Mouse (Mus musculus): ENCODE data around the gene Arhgdig. TPM values are rescaled to one million over a fixed set of nuclear protein-coding genes. Genes with fewer than 3 reads are reported as not detected.
"Not testable (repeated sequence)": the region's sequence is repeated elsewhere in the genome, so short reads cannot be mapped to it uniquely, and the experiment has no call there.

Arhgdig gene
- polyA plus RNA-seq, 1 experiment from 2014 or later = 15.9 TPM

- DNase-seq (ENCODE audit: low spot score) (no peak), ATAC-seq (replicated peaks; ENCODE audit: insufficient number of reproducible peaks, low FRiP score, low TSS enrichment, low read depth) (no peak)
- Histone ChIP-seq H3K27me3 (ENCODE audit: control insufficient read depth, insufficient read depth, low read length) (no peaks in the 10 kb centered on the region), H3K4me1 (ENCODE audit: control insufficient read depth, insufficient read depth, low read length) (no peaks in the 10 kb centered on the region), H3K36me3 (replicated peaks; ENCODE audit: control insufficient read depth, insufficient read depth, low read depth, low read length) (peaks cover 5% of the 10 kb centered on the region), H3K27ac (replicated peaks; ENCODE audit: low read depth, low read length) (no peak overlapping the region), H3K9me3 (replicated peaks; ENCODE audit: control insufficient read depth, low read length) (no peaks in the 10 kb centered on the region), H3K9ac (replicated peaks; ENCODE audit: low read length) (no peak overlapping the region), H3K4me3 (ENCODE audit: low read depth, low read length) (no peak overlapping the region), H3K4me2 (ENCODE audit: low read depth, low read length) (no peak overlapping the region)
- WGBS = 95% methylated on average over 5 of the region's 5 CpGs
These were observed 20.0 kb downstream of the Arhgdig start for GRCm38 (mm10) chr17:26187592-26187991.

- no peak overlapping the region for H3K27ac ChIP-seq (replicated peaks; ENCODE audit: low read depth, low read length)
- no peaks in the 10 kb centered on the region for H3K27me3 ChIP-seq (ENCODE audit: control insufficient read depth, insufficient read depth, low read length)
- DNase-seq (ENCODE audit: low spot score) (no peak), ATAC-seq (replicated peaks; ENCODE audit: insufficient number of reproducible peaks, low FRiP score, low TSS enrichment, low read depth) (no peak)
- no peak overlapping the region for H3K4me3 ChIP-seq (ENCODE audit: low read depth, low read length)
- no peak overlapping the region for H3K4me2 ChIP-seq (ENCODE audit: low read depth, low read length)
- no peak overlapping the region for H3K9ac ChIP-seq (replicated peaks; ENCODE audit: low read length)
- no peaks in the 10 kb centered on the region for H3K9me3 ChIP-seq (replicated peaks; ENCODE audit: control insufficient read depth, low read length)
- peaks cover 5% of the 10 kb centered on the region for H3K36me3 ChIP-seq (replicated peaks; ENCODE audit: control insufficient read depth, insufficient read depth, low read depth, low read length)
- 92% methylated on average over 3 of the region's 3 CpGs for WGBS
- H3K4me1 ChIP-seq (ENCODE audit: control insufficient read depth, insufficient read depth, low read length) = no peaks in the 10 kb centered on the region
These were observed 26.4 kb downstream of the Arhgdig start for GRCm38 (mm10) chr17:26181179-26181578.

GRCm38 (mm10) chr17:26178611-26179010 is 29.0 kb downstream of the Arhgdig start:
- no peak overlapping the region for H3K27ac ChIP-seq (replicated peaks; ENCODE audit: low read depth, low read length)
- no peak for ATAC-seq (replicated peaks; ENCODE audit: insufficient number of reproducible peaks, low FRiP score, low TSS enrichment, low read depth)
- no peak overlapping the region for H3K4me3 ChIP-seq (ENCODE audit: low read depth, low read length)
- H3K9me3 ChIP-seq (replicated peaks; ENCODE audit: control insufficient read depth, low read length) = no peaks in the 10 kb centered on the region
- H3K27me3 ChIP-seq (ENCODE audit: control insufficient read depth, insufficient read depth, low read length) = no peaks in the 10 kb centered on the region
- H3K4me2 ChIP-seq (ENCODE audit: low read depth, low read length) = no peak overlapping the region
- no peak for DNase-seq (ENCODE audit: low spot score)
- H3K4me1 ChIP-seq (ENCODE audit: control insufficient read depth, insufficient read depth, low read length) = no peaks in the 10 kb centered on the region
- H3K36me3 ChIP-seq (replicated peaks; ENCODE audit: control insufficient read depth, insufficient read depth, low read depth, low read length) = peaks cover 9% of the 10 kb centered on the region
- H3K9ac ChIP-seq (replicated peaks; ENCODE audit: low read length) = no peak overlapping the region

GRCm38 (mm10) chr17:26175248-26175647 is 32.3 kb downstream of the Arhgdig start:
- H3K9me3 ChIP-seq (replicated peaks; ENCODE audit: control insufficient read depth, low read length); H3K9ac ChIP-seq (replicated peaks; ENCODE audit: low read length); H3K36me3 ChIP-seq (replicated peaks; ENCODE audit: control insufficient read depth, insufficient read depth, low read depth, low read length); H3K4me1 ChIP-seq (ENCODE audit: control insufficient read depth, insufficient read depth, low read length); H3K4me2 ChIP-seq (ENCODE audit: low read depth, low read length); H3K27ac ChIP-seq (replicated peaks; ENCODE audit: low read depth, low read length); DNase-seq (ENCODE audit: low spot score); H3K27me3 ChIP-seq (ENCODE audit: control insufficient read depth, insufficient read depth, low read length); H3K4me3 ChIP-seq (ENCODE audit: low read depth, low read length); ATAC-seq (replicated peaks; ENCODE audit: insufficient number of reproducible peaks, low FRiP score, low TSS enrichment, low read depth): not testable (repeated sequence)
- WGBS = 82% methylated on average over 2 of the region's 2 CpGs

GRCm38 (mm10) chr17:26168039-26168438 is 39.5 kb downstream of the Arhgdig start:
- Histone ChIP-seq H3K9me3 (replicated peaks; ENCODE audit: control insufficient read depth, low read length) (no peaks in the 10 kb centered on the region), H3K36me3 (replicated peaks; ENCODE audit: control insufficient read depth, insufficient read depth, low read depth, low read length) (no peaks in the 10 kb centered on the region), H3K27ac (replicated peaks; ENCODE audit: low read depth, low read length) (no peak overlapping the region), H3K4me2 (ENCODE audit: low read depth, low read length) (no peak overlapping the region), H3K4me1 (ENCODE audit: control insufficient read depth, insufficient read depth, low read length) (no peaks in the 10 kb centered on the region), H3K27me3 (ENCODE audit: control insufficient read depth, insufficient read depth, low read length) (no peaks in the 10 kb centered on the region), H3K4me3 (ENCODE audit: low read depth, low read length) (no peak overlapping the region), H3K9ac (replicated peaks; ENCODE audit: low read length) (no peak overlapping the region)
- DNase-seq (ENCODE audit: low spot score) (no peak), ATAC-seq (replicated peaks; ENCODE audit: insufficient number of reproducible peaks, low FRiP score, low TSS enrichment, low read depth) (no peak)
- WGBS = 86% methylated on average over 2 of the region's 2 CpGs

- H3K9me3 ChIP-seq (replicated peaks; ENCODE audit: control insufficient read depth, low read length) = no peaks in the 10 kb centered on the region
- H3K27me3 ChIP-seq (ENCODE audit: control insufficient read depth, insufficient read depth, low read length) = no peaks in the 10 kb centered on the region
- DNase-seq (ENCODE audit: low spot score) = no peak
- no peak overlapping the region for H3K4me3 ChIP-seq (ENCODE audit: low read depth, low read length)
- 90% methylated on average over 1 of the region's 1 CpGs for WGBS
- H3K36me3 ChIP-seq (replicated peaks; ENCODE audit: control insufficient read depth, insufficient read depth, low read depth, low read length) = no peaks in the 10 kb centered on the region
- H3K27ac ChIP-seq (replicated peaks; ENCODE audit: low read depth, low read length) = no peak overlapping the region
- ATAC-seq (replicated peaks; ENCODE audit: insufficient number of reproducible peaks, low FRiP score, low TSS enrichment, low read depth) = no peak
- no peaks in the 10 kb centered on the region for H3K4me1 ChIP-seq (ENCODE audit: control insufficient read depth, insufficient read depth, low read length)
- no peak overlapping the region for H3K9ac ChIP-seq (replicated peaks; ENCODE audit: low read length)
- no peak overlapping the region for H3K4me2 ChIP-seq (ENCODE audit: low read depth, low read length)
These were observed 44.9 kb downstream of the Arhgdig start for GRCm38 (mm10) chr17:26162736-26163135.

- no peak overlapping the region for H3K4me3 ChIP-seq (ENCODE audit: low read depth, low read length)
- no peaks in the 10 kb centered on the region for H3K9me3 ChIP-seq (replicated peaks; ENCODE audit: control insufficient read depth, low read length)
- no peak for DNase-seq (ENCODE audit: low spot score)
- H3K4me2 ChIP-seq (ENCODE audit: low read depth, low read length) = no peak overlapping the region
- H3K4me1 ChIP-seq (ENCODE audit: control insufficient read depth, insufficient read depth, low read length) = no peaks in the 10 kb centered on the region
- no peaks in the 10 kb centered on the region for H3K27me3 ChIP-seq (ENCODE audit: control insufficient read depth, insufficient read depth, low read length)
- H3K9ac ChIP-seq (replicated peaks; ENCODE audit: low read length) = no peak overlapping the region
- WGBS = 96% methylated on average over 2 of the region's 2 CpGs
- ATAC-seq (replicated peaks; ENCODE audit: insufficient number of reproducible peaks, low FRiP score, low TSS enrichment, low read depth) = no peak
- H3K27ac ChIP-seq (replicated peaks; ENCODE audit: low read depth, low read length) = no peak overlapping the region
- peaks cover 4% of the 10 kb centered on the region; the same call in 1 of the 2 replicates for H3K36me3 ChIP-seq (replicated peaks; ENCODE audit: control insufficient read depth, insufficient read depth, low read depth, low read length)
These were observed 55.5 kb downstream of the Arhgdig start for GRCm38 (mm10) chr17:26151886-26152630.

Data from embryonic facial prominence, embryonic 11.5 days (tissue).